Mouse (Mus musculus) kidney, postnatal 4 days (tissue): ENCODE results near the gene Sh3bp5.
A peak's percentile ranks its signal among the peaks of the same experiment; 100 is the strongest.

ENCODE experiments used
- DNase-seq, 2 experiments: peaks; one replicate each; pipeline ENCODE4 v3.0.0; 2021; ENCODE audit warnings: mixed read lengths in 2 of 2

Gene Sh3bp5

GRCm38 (mm10) chr14:31392300-31392699, 43.6 kb downstream of the Sh3bp5 start:
- DNase-seq, result no peak

DNA sequence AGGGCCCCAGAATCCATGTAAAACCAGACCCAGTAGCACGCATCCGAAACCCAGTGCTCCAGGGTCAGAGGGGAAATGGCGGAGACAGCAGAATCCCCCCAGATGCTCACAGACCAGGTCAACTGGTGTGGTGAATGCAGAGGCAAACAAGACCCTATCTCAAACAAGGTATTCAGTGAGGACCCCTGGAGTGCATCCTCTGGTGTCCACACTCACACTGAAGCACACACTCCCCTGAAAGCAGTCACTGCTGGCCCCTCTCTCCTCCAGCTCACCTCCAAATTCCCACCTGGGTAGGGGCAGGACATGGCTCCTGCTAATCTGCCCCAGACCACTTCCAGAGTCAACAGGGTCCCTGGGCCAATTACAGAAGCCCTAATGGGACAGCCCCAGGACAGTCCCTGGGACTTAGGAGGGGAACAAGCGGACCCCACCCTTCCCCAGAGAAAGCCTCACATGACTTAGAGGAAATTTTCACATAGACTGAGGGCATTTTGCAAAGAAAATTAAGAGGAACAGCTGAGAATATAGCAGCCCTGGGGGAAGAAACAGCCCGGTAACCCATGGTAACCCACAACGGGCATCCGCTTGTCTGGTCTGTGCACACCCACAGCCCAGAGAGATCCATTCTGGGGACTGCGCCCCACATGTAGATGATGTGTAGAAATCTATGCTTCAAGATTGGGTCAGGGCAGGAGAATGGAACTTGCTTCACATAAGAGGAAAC, 46.3 kb downstream of the Sh3bp5 start:
- no peak for DNase-seq

GRCm38 (mm10) chr14:31388086-31388872, 47.6 kb downstream of the Sh3bp5 start:
- no peak for DNase-seq

DNA sequence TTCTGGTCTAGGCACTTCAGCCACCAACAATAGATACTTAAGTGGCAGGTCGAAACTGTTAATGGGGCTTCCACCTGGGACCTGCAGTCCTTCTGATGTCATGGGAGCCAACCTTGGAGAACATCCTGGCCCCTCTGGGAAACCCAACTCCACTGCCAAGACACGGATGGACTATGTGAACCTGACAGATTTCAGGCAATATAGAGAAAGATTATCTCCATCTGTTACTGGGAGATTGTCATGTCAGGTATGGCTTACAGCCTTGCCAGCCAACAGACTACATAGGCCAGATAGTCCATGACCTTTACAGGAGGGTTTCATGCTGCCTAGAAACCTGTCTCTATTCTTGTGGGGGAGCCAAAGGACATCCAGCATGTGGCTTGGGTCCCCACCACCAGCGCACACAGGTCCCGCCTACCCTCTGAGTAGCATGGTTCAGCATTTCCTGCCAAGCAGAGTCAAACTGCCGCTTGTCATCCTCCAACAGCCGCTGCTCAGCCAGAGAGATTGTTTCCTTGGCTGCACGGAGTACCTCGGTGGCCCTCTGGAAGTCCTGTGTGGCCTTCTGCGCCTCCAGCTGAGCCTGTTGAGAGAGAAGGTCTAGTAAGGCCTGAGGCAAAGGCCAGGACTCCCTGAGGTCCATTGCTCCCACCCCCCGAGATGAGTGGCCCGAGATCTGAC, 48.4 kb downstream of the Sh3bp5 start:
- peak in 1 of 2 experiments; percentile 36 for DNase-seq

- DNase-seq, result peak; percentile 90 to 94
These were observed 49.7 kb downstream of the Sh3bp5 start for GRCm38 (mm10) chr14:31385977-31386697.

GRCm38 (mm10) chr14:31385406-31385805, 50.5 kb downstream of the Sh3bp5 start:
- DNase-seq, result no peak

GRCm38 (mm10) chr14:31384366-31385323, 51.2 kb downstream of the Sh3bp5 start:
- peak; percentile 70 to 81 for DNase-seq

DNA sequence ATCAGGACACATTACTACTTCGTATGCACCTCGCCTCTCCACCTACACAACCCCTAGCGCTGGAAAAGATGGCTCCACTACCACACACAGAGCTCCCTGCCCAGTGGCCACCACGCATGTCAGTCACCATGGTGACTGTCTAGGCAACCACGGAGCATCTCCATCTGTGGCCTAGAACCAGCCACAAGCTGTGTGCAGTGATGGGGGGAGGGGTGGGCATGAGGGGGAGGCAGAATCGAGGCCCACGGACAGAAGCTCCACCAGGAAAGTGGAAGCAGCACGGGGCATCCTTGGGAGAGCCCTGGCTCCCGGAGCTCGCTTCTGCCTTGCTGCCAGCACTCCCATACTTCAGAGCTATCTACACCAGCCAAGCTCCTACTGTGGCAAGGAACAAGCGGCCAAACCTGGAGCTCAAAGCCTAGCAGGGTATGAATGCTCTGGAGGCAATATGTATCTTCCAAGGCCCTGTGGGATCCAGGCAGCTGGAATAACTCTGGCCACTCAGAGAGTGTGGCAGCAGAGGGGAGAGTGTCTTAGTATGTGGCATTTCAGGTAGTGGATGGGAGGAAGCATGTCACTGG, 52.3 kb downstream of the Sh3bp5 start:
- DNase-seq, result no peak

DNA sequence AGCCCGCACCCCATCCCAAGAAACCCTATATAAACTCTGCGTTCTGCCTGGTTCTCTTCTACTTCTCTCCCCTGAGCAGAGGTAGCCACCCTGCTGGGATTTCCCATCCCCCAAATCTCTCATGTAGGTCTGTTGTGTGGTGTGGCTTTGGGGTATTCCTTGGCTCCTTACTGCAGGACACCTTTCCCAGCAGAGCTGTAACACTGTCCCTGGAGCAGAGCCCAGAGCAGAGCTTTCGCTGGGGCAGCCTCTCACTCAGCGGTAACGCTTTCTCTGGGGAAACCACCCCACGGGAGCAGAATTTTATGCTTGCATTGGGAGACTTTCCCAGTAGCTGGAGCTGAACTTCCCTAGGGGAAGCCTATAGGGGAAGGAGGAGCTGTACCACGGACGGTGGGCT, 53.6 kb downstream of the Sh3bp5 start:
- no peak for DNase-seq

DNA sequence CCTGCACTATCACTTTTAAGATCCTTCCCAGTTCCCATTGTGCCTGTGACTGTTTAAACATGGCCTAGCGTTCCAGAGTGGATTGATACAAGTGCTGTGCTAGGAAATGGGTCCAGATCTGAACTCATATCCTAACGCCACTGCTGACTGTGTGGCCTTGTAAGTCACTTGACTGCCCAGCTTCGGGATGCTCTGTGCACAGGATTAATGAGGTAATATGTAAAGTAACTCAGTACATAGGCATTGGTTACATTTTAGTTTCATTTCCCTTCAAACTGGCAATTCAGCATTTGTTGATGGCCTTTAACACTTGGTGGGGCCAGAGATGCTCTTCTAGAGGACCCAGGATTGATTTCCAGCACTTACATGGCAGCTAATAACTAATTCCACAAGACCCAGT, 59.5 kb downstream of the Sh3bp5 start:
- no peak for DNase-seq

- no peak for DNase-seq
These were observed 61.5 kb downstream of the Sh3bp5 start for GRCm38 (mm10) chr14:31374390-31374789.

DNA sequence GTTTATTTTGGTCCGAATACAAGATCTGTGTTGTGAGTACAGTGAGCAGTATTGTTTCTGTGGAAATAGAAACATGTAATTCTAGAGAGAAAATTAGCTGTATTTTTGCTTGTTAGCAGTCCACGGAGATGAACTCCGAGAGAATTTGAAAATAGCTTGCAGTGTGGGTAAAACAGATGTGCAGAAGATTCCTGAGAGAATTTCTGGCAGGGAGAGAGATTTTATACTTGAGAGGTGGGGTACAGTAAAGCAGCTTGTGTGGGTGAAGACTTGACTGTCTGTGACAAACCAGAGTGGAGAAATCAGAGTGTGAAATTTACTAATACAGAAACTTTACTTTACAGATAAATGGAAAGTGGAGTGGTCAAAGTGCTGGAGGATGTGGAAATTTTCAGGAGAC, 66.5 kb downstream of the Sh3bp5 start:
- DNase-seq, result no peak

DNA sequence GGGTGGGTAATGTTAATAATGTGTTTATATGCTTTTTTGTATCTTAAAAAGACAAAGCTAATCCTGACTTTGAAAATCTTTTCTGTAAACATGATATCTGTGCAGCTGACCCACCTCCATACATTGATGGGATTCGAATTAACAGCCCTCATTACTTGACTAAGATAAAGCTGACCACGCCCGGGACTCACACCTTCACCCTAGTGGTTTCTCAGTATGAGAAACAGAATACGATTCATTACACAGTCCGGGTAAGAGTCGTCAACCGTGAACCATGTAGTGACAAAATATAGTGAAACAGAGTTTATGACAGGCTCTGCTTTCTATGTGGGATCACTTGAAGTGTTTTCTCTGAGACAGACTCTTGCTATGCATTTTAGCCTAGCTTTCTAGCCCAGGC, 67.9 kb downstream of the Sh3bp5 start:
- no peak for DNase-seq

DNA sequence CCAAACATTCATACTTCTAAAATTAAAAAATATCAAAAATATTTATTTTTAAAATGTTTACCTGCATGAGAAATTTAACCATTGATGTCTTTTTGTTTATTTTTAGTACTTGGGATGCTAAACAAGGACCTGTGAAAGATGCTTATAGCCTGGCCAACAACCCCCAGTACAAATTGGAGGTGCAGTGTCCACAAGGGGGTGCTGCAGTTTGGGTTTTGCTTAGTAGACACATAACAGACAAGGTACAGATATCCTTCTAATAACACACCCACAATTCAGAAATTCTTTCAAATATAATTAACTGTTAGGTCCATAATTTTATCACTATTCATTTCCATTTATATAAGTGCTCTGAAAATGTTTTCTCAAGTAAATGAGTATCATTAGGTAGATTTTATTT, 70.5 kb downstream of the Sh3bp5 start:
- peak; percentile 84 to 85 for DNase-seq

DNA sequence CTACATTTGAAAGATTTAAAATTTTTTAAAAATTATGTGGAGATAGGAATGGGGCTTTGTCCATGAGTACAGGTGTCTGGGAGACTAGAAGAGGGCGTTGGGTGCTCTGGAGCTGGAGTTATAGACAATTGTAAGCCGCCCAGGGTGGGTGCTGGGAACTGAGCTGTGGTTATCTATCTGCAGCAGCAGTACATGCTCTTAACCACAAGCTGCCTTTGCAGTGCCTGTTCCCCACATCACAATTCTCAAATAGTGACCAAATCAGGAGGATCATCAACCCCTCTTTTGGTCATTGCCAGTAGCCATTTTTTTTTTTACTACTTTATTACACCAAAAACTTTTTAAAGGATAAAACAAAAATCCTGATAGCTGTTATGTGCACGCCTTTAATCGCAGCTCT, 71.3 kb downstream of the Sh3bp5 start:
- DNase-seq, result no peak

- no peak for DNase-seq
These were observed 73.6 kb downstream of the Sh3bp5 start for GRCm38 (mm10) chr14:31362236-31362635.

GRCm38 (mm10) chr14:31345367-31345766, 90.5 kb downstream of the Sh3bp5 start:
- DNase-seq, result no peak

- no peak for DNase-seq
These were observed 92.6 kb downstream of the Sh3bp5 start for GRCm38 (mm10) chr14:31343241-31343640.

GRCm38 (mm10) chr14:31337947-31338346, 97.9 kb downstream of the Sh3bp5 start:
- DNase-seq, result no peak

DNA sequence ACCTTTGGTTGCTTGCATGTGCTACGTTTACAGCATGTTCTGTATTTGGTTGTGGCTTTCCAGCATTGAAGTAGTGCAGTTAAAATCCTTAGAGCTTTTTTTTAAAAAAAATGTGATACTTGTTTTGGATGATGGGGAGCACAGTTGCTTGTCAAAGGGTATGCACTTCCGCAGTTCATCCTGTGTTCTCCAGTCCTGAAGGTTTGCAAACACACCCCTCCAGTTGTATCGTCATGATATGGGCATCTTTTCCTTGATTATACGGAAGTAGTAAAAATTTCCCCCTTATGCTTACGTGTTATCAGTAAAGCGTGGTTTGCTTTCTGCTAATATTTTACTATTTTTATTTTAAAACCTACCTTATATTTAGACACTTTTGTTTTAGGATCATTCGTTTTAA, 98.5 kb downstream of the Sh3bp5 start:
- DNase-seq, result no peak

GRCm38 (mm10) chr14:31336369-31337155, 99.3 kb downstream of the Sh3bp5 start, which contains the start of gene Capn7:
Gene Capn7 (plus strand): TSS chr14:31336638.
- DNase-seq, result peak; percentile 99
